Mouse (Mus musculus): Measurements from ENCODE around the gene Gm26727. TPM values are rescaled to one million over a fixed set of nuclear protein-coding genes. Genes with fewer than 3 reads are reported as not detected.

Gene Gm26727
- not detected for polyA plus RNA-seq (2014; fragmentation: Illumina TruSeq; extraction: RNeasy Lipid Tissue Mini Kit (QIAGEN cat#74804); ENCODE audit: insufficient read depth, low read depth, low replicate concordance)

DNA sequence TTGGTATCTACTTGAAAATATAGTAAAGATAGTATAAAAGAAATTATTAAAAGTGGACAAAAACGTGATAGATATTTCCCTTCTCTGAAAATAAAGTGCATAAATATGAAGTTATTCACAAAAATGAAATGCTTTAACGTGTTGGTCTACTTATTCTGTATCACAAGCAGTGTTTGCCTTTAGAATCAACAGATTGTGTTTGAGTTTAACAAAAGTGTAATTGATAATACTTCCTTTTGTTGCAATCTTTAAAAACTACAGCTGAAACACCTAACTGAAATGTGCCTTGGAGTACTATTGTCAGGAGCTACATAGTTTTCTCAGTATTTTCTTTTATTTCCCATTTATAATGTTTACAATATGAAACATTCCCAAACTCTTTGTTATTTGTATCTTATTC, at the start of gene Gm26727:
Gene Gm26727 (minus strand): TSS at position 101 of the 400 bp plus-strand sequence.

DNA sequence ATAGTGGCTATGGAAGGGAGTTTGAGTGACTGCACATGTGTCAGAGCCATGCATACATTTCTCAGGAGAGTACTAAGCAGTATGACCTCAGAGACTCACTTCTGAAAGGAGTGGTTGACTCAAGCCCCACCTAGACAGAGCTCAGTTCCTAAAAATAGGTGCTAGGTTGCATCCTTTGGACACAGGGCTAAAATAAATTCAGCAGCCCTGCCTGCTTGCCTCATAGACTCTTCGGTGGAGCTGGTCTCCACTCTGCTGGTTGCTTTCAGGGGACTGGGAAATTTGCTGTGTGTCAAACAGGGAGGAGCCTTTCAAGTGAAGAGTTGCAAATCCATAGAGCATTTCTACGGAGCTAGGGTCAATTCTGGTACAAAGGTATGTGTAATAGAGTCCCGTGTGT, 12.8 kb upstream of the Gm26727 start, which contains the start of gene Xirp2:
Gene Xirp2 (plus strand): TSS at position 223 of the 400 bp plus-strand sequence.

GRCm38 (mm10) chr2:67413425-67413824, 19.6 kb downstream of the Gm26727 start, which contains the start of gene Gm21830:
Gene Gm21830 (plus strand): TSS chr2:67413725.

Other genes starting within 250 kb of the Gm26727 start
- gene Gm21830, start 19.5 kb downstream of the Gm26727 start, polyA plus RNA-seq (2014; fragmentation: Illumina TruSeq; extraction: RNeasy Lipid Tissue Mini Kit (QIAGEN cat#74804); ENCODE audit: insufficient read depth, low read depth, low replicate concordance), result not detected
- gene Xirp2, start 12.8 kb upstream of the Gm26727 start, polyA plus RNA-seq (2014; fragmentation: Illumina TruSeq; extraction: RNeasy Lipid Tissue Mini Kit (QIAGEN cat#74804); ENCODE audit: insufficient read depth, low read depth, low replicate concordance), result 0.27 TPM
- 0.27 TPM for gene B3galt1, start 132.7 kb upstream of the Gm26727 start, polyA plus RNA-seq (2014; fragmentation: Illumina TruSeq; extraction: RNeasy Lipid Tissue Mini Kit (QIAGEN cat#74804); ENCODE audit: insufficient read depth, low read depth, low replicate concordance)

All from lung, adult 10 weeks (tissue).